Mouse (Mus musculus) brain, embryonic 18.5 days (tissue): ENCODE data around the gene D10Wsu102e.

Experiments used
- DNase-seq: peaks from one replicate; pipeline ENCODE4 v3.0.0-alpha.2; 2012; ENCODE audit warnings: low read depth, low spot score

The D10Wsu102e gene

GRCm38 (mm10) chr10:83536436-83536835 lies 176.4 kb downstream of the D10Wsu102e start:
- no peak for DNase-seq
